Mouse (Mus musculus) T-helper 1 cell (primary cell): Measurements from ENCODE around the gene Vmn1r120.
"Not testable (repeated sequence)": the region's sequence is repeated elsewhere in the genome, so short reads cannot be mapped to it uniquely, and the experiment has no call there.

Experiments
- in situ Hi-C: fragments of 300-600 bp; cut with MboI, MseI; formaldehyde crosslinking; loops from one replicate; pipeline ENCODE4 v1.15.1; 2025; ENCODE audit warnings: high pct_unique_total_duplicates

The Vmn1r120 gene

GRCm38 (mm10) chr7:21053684-21054083 lies at the start of gene Vmn1r120:
Gene Vmn1r120, minus strand, starts transcription at chr7:21053784.
- in situ Hi-C loops: not testable (repeated sequence)

DNA sequence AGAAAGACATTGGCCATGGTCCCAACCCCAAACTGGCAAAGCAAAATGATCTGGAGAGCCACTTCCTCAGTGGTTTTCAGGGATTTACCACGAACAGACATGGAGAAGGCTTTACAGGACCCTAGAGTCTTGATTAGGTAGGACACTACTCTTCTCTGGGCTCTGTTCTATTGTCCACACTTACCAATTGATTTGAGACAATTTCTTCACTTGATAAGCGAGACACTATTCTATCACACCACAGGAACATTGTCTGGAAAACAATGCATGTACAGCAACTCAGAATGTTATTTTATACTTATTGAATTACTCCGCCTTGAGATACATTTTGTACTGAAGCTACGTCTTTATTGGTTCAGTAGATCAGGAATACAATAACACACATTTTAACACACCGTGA lies 44.8 kb upstream of the Vmn1r120 start, which contains the start of gene Vmn1r121:
Vmn1r121 (minus strand) TSS at position 101 of the 400 bp plus-strand sequence.
- in situ Hi-C loops: loop anchor here (5.0 to 25.0 kb wide), 2 partner anchors 436 to 1709 kb away; partner anchors contain the start of gene Vmn1r107

DNA sequence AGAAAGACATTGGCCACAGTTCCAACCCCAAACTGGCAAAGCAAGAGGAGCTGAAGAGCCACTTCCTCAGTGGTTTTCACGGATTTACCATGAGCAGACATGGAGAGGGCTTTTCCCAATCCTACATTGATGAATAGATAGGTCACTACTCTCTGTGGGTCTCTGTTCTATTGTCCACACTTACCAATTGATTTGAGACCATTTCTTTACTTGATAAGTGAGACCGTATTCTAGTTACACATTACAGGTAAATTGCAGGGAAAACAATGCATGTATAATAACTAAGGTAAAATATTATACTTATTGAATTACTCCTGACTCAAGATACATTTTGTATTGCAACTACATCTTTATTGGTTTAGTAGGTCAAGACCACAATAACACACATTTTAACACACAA lies 41.2 kb downstream of the Vmn1r120 start, which contains the start of gene Vmn1r119:
Vmn1r119 (minus strand) TSS at position 101 of the 400 bp plus-strand sequence.
- in situ Hi-C loops: not testable (repeated sequence)
